13 mouse cellular contexts compared by ENCODE assay signal in genomic region chr3:84688176-84688575, GRCm38 (mm10). TPM values are rescaled to one million over a fixed set of nuclear protein-coding genes. Genes with fewer than 3 reads are reported as not detected.
A peak's percentile ranks its signal among the peaks of the same experiment; 100 is the strongest.
DNase-seq lines count a peak whose midpoint lies in the region.
"Had no signal": no experiment of that assay in that cellular context is flagged by ENCODE, and none has a peak within 500 bp of the region (broad histone marks: within the 10 kb centered on the region; RNA-seq: fewer than 3 reads in every experiment).

No protein-coding gene starts in this region.

- H3K36me3 ChIP-seq in macrophage (ENCODE audit: inconsistent target), result peaks cover 11% of the 10 kb centered on the region; the same call in 1 of the 2 replicates
- H3K36me3 ChIP-seq: embryonic facial prominence, embryonic 15.5 days; midbrain, embryonic 12.5 days; neural tube, embryonic 12.5 days had no signal

- intact Hi-C loops in left cerebral cortex, postnatal 4 days (cut with DNase I), result no loop called here
- intact Hi-C loops in left cerebral cortex, postnatal 10 days (cut with DNase I), result no loop called here

- H3K4me3 ChIP-seq in macrophage (ENCODE audit: inconsistent target), result no peak overlapping the region
- H3K4me3 ChIP-seq: embryonic facial prominence, embryonic 15.5 days; forebrain, embryonic 13.5 days; midbrain, embryonic 12.5 days; neural tube, embryonic 12.5 days had no signal

- DNase-seq in left cerebral cortex, postnatal 4 days, result peak; percentile 68
- DNase-seq in left cerebral cortex, postnatal 10 days (ENCODE audit: extremely low spot score in 1 of 2, low spot score in 2 of 2), result no peak
- peak; percentile 52 for DNase-seq in cerebellum, adult 11-12 months
- DNase-seq in cerebellum, postnatal 14 days, result peak; percentile 78 to 83
- no peak for DNase-seq in natural killer cell, adult 2 months (ENCODE audit: low spot score in 2 of 2)
- no peak for DNase-seq in spleen, postnatal 10 days (ENCODE audit: low spot score in 2 of 2)
- DNase-seq: heart, postnatal 10 days; kidney, postnatal 10 days had no signal

- H3K27ac ChIP-seq in macrophage, result peak overlapping the region; percentile 7; the same call in 1 of the 2 replicates
- H3K27ac ChIP-seq: embryonic facial prominence, embryonic 15.5 days; forebrain, embryonic 13.5 days; midbrain, embryonic 12.5 days; neural tube, embryonic 12.5 days had no signal

- WGBS in macrophage (ENCODE audit: missing documents), result 91% methylated on average over 5 of the region's 5 CpGs

- H3K79me2 ChIP-seq in macrophage (ENCODE audit: inconsistent target), result peaks cover under 1% of the 10 kb centered on the region; the same call in 1 of the 2 replicates

RNA-seq across cellular contexts. Expression of gene Tmem154, which starts 22.2 kb away (rescaled TPM):
- 1 to 10 TPM; 1.4 to 1.7 TPM for total RNA-seq in left cerebral cortex, postnatal 4 days (2021)
- total RNA-seq in left cerebral cortex, postnatal 10 days (2021), result 1 to 10 TPM in 1 of 2 experiments, under 1 TPM in 1; 0.87 to 1.5 TPM
- total RNA-seq in macrophage (2018; cell fraction: chromatin; rRNA removed), result 100 to 1,000 TPM in 10 of 26 experiments, 10 to 100 TPM in 11, 1 to 10 TPM in 5; 5.6 to 262 (median 81.4) TPM
- total RNA-seq in macrophage (2018; cell fraction: cytosol; rRNA removed), result 100 to 1,000 TPM in 8 of 26 experiments, 10 to 100 TPM in 18; 34.4 to 131 (median 62.0) TPM
- total RNA-seq in macrophage (2018; cell fraction: nucleus; rRNA removed), result 100 to 1,000 TPM in 6 of 26 experiments, 10 to 100 TPM in 19, 1 to 10 TPM in 1; 9.0 to 177 (median 62.5) TPM
- polyA plus RNA-seq in macrophage (2018), result 57.7 to 102 TPM (median 78.1 TPM) in 3 replicates

Comparison
In these comparisons a context has a peak if more than half of its experiments do, and no peak if none do; other contexts are left out.
1. DNase-seq: peak in left cerebral cortex, postnatal 4 days (single experiment), cerebellum, adult 11-12 months (single experiment) and cerebellum, postnatal 14 days (2 of 2); none in left cerebral cortex, postnatal 10 days (0 of 2), natural killer cell, adult 2 months (0 of 2) and spleen, postnatal 10 days (0 of 2).